Mouse (Mus musculus) neural tube, embryonic 15.5 days (tissue): ENCODE results near the gene Phf23. TPM values are rescaled to one million over a fixed set of nuclear protein-coding genes. Genes with fewer than 3 reads are reported as not detected.

Source experiments
- ATAC-seq: fragments of 200-750 bp; cut with Nextera tagmentation; 2 replicates; pipeline ENCODE4 v1.8.0; 2017; ENCODE audit warnings: mild to moderate bottlenecking, moderate TSS enrichment, moderate library complexity; ENCODE audit not compliant: low FRiP score
- H3K27ac ChIP-seq: fragments of 300-500 bp; sonication (generic); replicated peaks from 2 replicates; pipeline ENCODE4 v1.5.1; 2015; ENCODE audit warnings: mild to moderate bottlenecking, inconsistent platforms
- H3K27me3 ChIP-seq: fragments of 300-500 bp; sonication (generic); replicated peaks from 2 replicates; pipeline ENCODE4 v1.6.1; 2015; ENCODE audit warnings: inconsistent platforms
- H3K36me3 ChIP-seq: fragments of 300-500 bp; sonication (generic); 2 replicates; pipeline ENCODE4 v1.6.1; 2015; ENCODE audit warnings: inconsistent platforms
- H3K4me1 ChIP-seq: fragments of 300-500 bp; sonication (generic); 2 replicates; pipeline ENCODE4 v1.6.1; 2015; ENCODE audit warnings: inconsistent platforms
- H3K4me2 ChIP-seq: fragments of 300-500 bp; sonication (generic); 2 replicates; pipeline ENCODE4 v1.6.1; 2015; ENCODE audit warnings: inconsistent platforms, mild to moderate bottlenecking, moderate library complexity
- H3K4me3 ChIP-seq: fragments of 300-500 bp; sonication (generic); replicated peaks from 2 replicates; pipeline ENCODE4 v1.5.1; 2015; ENCODE audit warnings: mild to moderate bottlenecking, inconsistent platforms
- H3K9ac ChIP-seq: fragments of 300-500 bp; sonication (generic); replicated peaks from 2 replicates; pipeline ENCODE4 v1.6.1; 2015; ENCODE audit warnings: mild to moderate bottlenecking, inconsistent platforms
- H3K9me3 ChIP-seq: fragments of 300-500 bp; sonication (generic); replicated peaks from 2 replicates; pipeline ENCODE4 v1.6.1; 2016; ENCODE audit warnings: inconsistent platforms
- WGBS: fragments of 180-500 bp; shearing (Covaris S2); methylation state at CpG from one replicate; pipeline ENCODE4 v1.1.7; 2015; ENCODE audit warnings: mixed read lengths; 5-methylcytosine and 5-hydroxymethylcytosine counted together
- polyA plus RNA-seq: library from polyadenylated mRNA; unstranded; fragments of >200 nt; fragmentation: Nextera tagmentation; extraction: Ambion mirVana; gene quantifications from 2 replicates; pipeline ENCODE4 v1.2.1, GENCODE M21; 2015

Phf23 gene
- polyA plus RNA-seq, 1 experiment from 2014 or later = 53.5 TPM

DNA sequence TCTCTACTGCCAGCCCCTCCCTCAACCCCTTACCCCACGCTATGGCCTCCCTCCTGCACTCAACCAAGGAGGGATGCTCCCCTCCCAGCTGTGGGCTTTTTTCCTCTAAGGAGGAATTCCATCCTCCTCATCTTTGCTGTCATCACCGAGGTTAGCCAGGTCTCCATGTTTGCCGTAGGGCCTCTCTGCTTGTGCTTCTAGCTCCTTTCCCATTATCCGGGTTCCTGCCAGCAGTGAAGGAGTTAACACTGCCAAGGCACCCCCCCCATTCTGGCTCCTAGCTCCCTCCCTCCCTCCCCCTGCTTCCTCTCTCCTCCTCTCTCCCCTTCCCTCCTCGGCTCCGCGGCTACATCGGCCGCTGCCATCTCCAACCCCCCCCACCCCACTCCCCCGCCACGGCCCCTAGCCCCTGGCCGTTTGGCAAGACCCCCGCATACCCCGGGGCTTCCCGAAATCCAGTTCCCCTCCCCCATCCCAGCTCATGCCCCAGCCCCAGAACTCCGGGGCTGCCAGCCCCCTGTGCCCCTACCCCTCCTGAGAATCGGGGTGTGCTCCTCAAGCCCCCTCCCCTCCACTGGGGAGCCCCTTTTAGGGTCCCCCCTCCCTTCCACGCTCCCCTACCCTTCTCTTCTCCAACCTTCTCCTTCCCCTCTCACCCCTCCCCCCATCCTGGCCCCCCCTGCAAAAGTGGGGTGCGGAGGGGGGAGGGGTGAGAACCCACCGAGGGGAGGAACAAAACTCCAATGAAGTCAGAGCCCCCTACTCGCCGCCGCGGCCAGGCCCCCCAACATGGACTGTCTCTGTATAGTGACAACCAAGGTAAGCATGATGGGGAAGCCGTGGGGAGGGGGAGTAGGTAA, 22.8 kb downstream of the Phf23 start:
- no peaks in the 10 kb centered on the region for H3K9me3 ChIP-seq
- H3K27me3 ChIP-seq = no peaks in the 10 kb centered on the region
- WGBS = under 1% methylated on average over 25 of the region's 25 CpGs
- peaks cover 71% of the 10 kb centered on the region for H3K4me1 ChIP-seq
- ATAC-seq = no peak
- peak overlapping the region; percentile 84 for H3K9ac ChIP-seq
- H3K4me3 ChIP-seq = peak overlapping the region; percentile 64
- H3K36me3 ChIP-seq = peaks cover under 1% of the 10 kb centered on the region; the same call in 1 of the 2 replicates
- peak overlapping the region; percentile 95 for H3K27ac ChIP-seq
- H3K4me2 ChIP-seq = peak overlapping the region; percentile 83

GRCm38 (mm10) chr11:70019495-70020021, 24.0 kb downstream of the Phf23 start:
- Histone ChIP-seq H3K27me3 (no peaks in the 10 kb centered on the region), H3K4me1 (peaks cover 72% of the 10 kb centered on the region), H3K4me2 (peak overlapping the region; percentile 83), H3K9me3 (no peaks in the 10 kb centered on the region), H3K4me3 (peak overlapping the region; percentile 64), H3K27ac (peak overlapping the region; percentile 95), H3K36me3 (no peaks in the 10 kb centered on the region), H3K9ac (peak overlapping the region; percentile 84)
- no peak for ATAC-seq
- 46% methylated on average over 2 of the region's 2 CpGs for WGBS

- peak overlapping the region; percentile 83 for H3K4me2 ChIP-seq
- H3K4me1 ChIP-seq = peaks cover 73% of the 10 kb centered on the region
- peak overlapping the region; percentile 64 for H3K4me3 ChIP-seq
- peak overlapping the region; percentile 95 for H3K27ac ChIP-seq
- no peaks in the 10 kb centered on the region for H3K9me3 ChIP-seq
- H3K36me3 ChIP-seq = no peaks in the 10 kb centered on the region
- 18% methylated on average over 8 of the region's 8 CpGs for WGBS
- ATAC-seq = no peak
- H3K9ac ChIP-seq = peak overlapping the region; percentile 84
- H3K27me3 ChIP-seq = no peaks in the 10 kb centered on the region
Measured at GRCm38 (mm10) chr11:70020022-70020631, 24.6 kb downstream of the Phf23 start.

DNA sequence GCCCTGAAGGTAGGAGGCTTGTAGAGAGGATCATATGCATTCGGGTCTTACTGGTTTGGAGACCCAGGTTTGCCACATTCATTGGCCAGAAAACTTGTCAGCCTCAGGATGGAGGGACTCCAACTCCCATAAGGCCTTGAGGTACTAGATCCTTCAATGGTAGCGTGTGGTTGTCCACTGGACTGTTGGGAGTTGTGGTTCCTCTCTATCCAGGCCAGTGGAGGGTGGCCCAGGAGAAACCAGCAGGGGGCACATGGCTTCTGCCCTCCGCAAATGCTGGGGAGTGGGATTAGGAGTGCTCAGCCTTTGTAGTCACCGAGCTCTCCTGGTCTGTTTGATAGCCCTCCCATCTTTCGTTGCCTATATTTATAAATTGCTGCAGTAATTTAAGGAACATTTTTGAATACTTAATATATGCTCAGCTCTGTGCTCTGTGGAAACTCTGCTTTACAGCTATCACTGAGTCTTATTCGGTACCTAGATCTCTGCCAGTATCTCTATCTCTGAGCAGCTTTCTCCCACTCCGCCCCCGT, 25.2 kb downstream of the Phf23 start:
- peak overlapping the region; percentile 64 for H3K4me3 ChIP-seq
- under 1% methylated on average over 8 of the region's 8 CpGs for WGBS
- no peaks in the 10 kb centered on the region for H3K9me3 ChIP-seq
- H3K36me3 ChIP-seq = no peaks in the 10 kb centered on the region
- H3K4me2 ChIP-seq = peak overlapping the region; percentile 83
- H3K27ac ChIP-seq = peak overlapping the region; percentile 95
- peak overlapping the region; percentile 84 for H3K9ac ChIP-seq
- H3K27me3 ChIP-seq = no peaks in the 10 kb centered on the region
- ATAC-seq = peak; percentile 73
- H3K4me1 ChIP-seq = peaks cover 76% of the 10 kb centered on the region

DNA sequence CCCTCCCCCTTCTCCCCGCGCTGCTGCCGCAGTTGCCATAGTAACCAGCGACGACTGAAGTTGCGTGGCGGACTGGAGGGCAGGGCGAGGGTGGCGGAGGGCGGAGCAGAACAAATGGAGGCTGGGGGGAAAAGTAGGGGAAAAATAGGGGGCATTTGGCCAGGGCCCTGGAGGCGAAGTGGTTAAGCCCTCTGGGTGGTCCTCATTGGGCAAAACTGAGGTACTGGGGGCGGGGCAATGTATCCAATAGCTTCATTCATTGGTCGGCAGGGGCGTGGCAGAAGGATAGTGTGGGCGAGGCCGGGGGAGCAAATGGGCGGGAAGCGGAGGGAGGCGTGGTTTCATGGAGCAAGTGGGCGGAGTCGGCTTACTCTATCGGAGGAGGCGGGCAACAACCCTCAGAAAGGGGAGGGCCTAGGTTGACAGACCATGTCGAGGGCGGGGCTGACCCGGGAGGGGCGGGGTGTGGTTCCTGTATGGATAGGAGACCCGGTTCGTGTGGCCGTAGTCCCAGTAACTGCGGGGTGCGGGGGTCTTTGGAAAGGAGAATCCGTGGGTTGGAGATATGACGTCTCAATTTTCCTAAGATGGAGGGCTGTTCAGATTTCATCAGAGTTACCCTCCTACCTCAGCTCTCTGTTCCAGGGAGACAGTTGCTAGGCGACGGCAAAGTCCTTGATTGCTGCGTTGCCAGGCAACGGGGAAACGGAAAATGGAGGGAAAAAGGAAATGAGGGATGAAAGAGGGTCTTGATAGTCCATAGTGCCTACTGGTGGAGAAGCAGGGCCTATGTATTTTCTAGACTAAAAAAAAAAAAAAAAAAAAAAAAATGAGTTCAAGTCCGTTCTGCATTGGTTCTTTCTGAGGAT, 25.9 kb downstream of the Phf23 start:
- peak; percentile 83 for ATAC-seq
- under 1% methylated on average over 40 of the region's 40 CpGs for WGBS
- Histone ChIP-seq H3K9me3 (no peaks in the 10 kb centered on the region), H3K4me2 (peak overlapping the region; percentile 83), H3K36me3 (no peaks in the 10 kb centered on the region), H3K4me1 (peaks cover 83% of the 10 kb centered on the region), H3K27ac (peak overlapping the region; percentile 95), H3K27me3 (no peaks in the 10 kb centered on the region), H3K4me3 (peak overlapping the region; percentile 64), H3K9ac (peak overlapping the region; percentile 84)

DNA sequence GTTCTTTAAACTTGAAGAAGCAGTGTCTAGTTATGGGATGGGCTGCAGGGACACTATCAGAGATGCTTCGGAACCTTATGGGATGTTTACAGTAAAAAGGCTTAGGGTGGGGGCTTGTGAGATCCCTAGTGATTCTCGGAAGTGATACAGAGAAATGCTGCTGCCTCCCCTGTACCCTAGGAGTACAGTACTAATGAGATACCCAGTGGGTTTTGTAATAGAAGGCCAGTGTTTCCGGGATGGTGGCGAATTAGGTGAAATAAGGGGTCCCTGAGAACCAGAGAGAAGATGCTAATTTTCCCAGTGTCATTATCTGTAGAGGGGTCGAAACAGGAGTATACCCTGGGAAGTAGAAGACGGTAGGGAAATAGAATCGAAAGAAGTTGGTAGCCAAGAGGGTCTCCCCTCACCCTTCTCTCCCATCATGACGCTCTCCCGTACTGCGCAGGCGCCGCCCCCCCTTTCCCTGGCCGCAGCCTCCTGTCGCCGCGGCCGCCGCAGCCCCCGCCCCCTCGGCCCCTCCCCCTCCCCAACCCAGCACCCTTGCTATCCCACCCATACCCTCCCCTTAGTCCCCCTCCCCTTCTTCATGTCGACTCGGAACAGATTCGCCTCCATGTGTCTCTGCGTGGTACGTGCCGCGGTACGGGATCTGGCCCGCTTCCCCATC, 28.0 kb downstream of the Phf23 start:
- Histone ChIP-seq H3K9ac (peak overlapping the region; percentile 54), H3K9me3 (no peaks in the 10 kb centered on the region), H3K4me2 (peak overlapping the region; percentile 69), H3K4me1 (peaks cover 93% of the 10 kb centered on the region), H3K27me3 (no peaks in the 10 kb centered on the region), H3K27ac (peak overlapping the region; percentile 58; the same call in 1 of the 2 replicates), H3K36me3 (no peaks in the 10 kb centered on the region), H3K4me3 (peak overlapping the region; percentile 42)
- no peak for ATAC-seq
- 5% methylated on average over 23 of the region's 29 CpGs for WGBS

- no peak for ATAC-seq
- Histone ChIP-seq H3K9ac (peak overlapping the region; percentile 54), H3K36me3 (no peaks in the 10 kb centered on the region), H3K9me3 (no peaks in the 10 kb centered on the region), H3K27me3 (no peaks in the 10 kb centered on the region), H3K4me2 (peak overlapping the region; percentile 69), H3K27ac (peak overlapping the region; percentile 58; the same call in 1 of the 2 replicates), H3K4me3 (peak overlapping the region; percentile 42), H3K4me1 (peaks cover 93% of the 10 kb centered on the region)
- 12% methylated on average over 6 of the region's 6 CpGs for WGBS
Measured at GRCm38 (mm10) chr11:70024151-70024514, 28.6 kb downstream of the Phf23 start.

- H3K4me1 ChIP-seq = peaks cover 89% of the 10 kb centered on the region
- H3K9me3 ChIP-seq = no peaks in the 10 kb centered on the region
- H3K4me2 ChIP-seq = peak overlapping the region; percentile 67
- no peaks in the 10 kb centered on the region for H3K27me3 ChIP-seq
- ATAC-seq = no peak
- H3K36me3 ChIP-seq = peaks cover 14% of the 10 kb centered on the region
- H3K27ac ChIP-seq = peak overlapping the region; percentile 96
- WGBS = 1% methylated on average over 19 of the region's 19 CpGs
- H3K4me3 ChIP-seq = peak overlapping the region; percentile 30
- H3K9ac ChIP-seq = peak overlapping the region; percentile 44; the same call in 1 of the 2 replicates
Measured at GRCm38 (mm10) chr11:70026689-70027088, 31.1 kb downstream of the Phf23 start.

- H3K9me3 ChIP-seq = no peaks in the 10 kb centered on the region
- WGBS = 42% methylated on average over 9 of the region's 9 CpGs
Measured at GRCm38 (mm10) chr11:70027397-70027796, 31.8 kb downstream of the Phf23 start.

DNA sequence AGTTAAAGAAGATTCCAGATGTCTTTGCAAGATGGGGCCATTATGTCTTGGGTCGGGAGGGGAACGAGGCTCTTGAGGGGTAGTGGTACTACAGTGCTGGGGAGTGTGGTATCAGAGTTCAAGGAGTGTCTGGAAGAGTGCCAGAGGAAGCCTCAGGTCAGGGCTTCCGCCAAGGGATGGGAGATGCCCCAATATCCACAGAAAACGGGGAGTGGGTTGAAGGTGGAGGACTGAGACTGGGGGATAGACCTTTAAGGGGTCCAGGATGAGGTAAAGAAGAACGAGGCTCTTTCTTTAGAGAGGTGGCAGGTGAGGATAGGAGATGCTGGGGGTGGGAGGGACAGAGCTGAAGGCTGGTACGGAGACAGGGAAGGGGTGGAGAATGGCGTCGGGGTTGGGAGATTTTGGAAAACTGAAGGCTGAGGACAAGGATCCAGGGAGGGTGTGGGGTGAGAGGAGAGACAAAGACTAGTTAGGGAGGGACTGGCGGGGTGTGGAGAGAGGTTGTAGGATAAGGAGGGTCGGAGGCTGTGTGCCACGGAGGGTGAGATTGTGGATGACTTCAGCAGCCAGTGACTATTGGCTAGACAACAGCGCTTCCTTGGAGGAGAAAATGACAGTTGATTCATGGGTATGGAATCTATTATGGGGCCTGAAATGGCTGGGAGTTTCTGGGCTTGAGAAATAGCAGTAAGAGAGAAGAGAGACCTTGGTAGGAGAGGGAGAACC, 33.0 kb downstream of the Phf23 start:
- peak overlapping the region; percentile 96 for H3K27ac ChIP-seq
- peak overlapping the region; percentile 46 for H3K9ac ChIP-seq
- peaks cover 71% of the 10 kb centered on the region for H3K4me1 ChIP-seq
- H3K27me3 ChIP-seq = no peaks in the 10 kb centered on the region
- no peaks in the 10 kb centered on the region for H3K9me3 ChIP-seq
- H3K36me3 ChIP-seq = peaks cover 33% of the 10 kb centered on the region
- H3K4me3 ChIP-seq = peak overlapping the region; percentile 37
- H3K4me2 ChIP-seq = peak overlapping the region; percentile 67
- peak; percentile 26 for ATAC-seq
- WGBS = 20% methylated on average over 12 of the region's 12 CpGs

More at GRCm38 (mm10) chr11:70027397-70027796, 31.8 kb downstream of the Phf23 start:
- Histone ChIP-seq H3K4me1 (peaks cover 82% of the 10 kb centered on the region), H3K36me3 (peaks cover 21% of the 10 kb centered on the region), H3K4me3 (peak overlapping the region; percentile 30; the same call in 1 of the 2 replicates), H3K9ac (peak overlapping the region; percentile 36), H3K27me3 (no peaks in the 10 kb centered on the region), H3K27ac (peak overlapping the region; percentile 96), H3K4me2 (peak overlapping the region; percentile 67)
- ATAC-seq = no peak
